Mouse (Mus musculus): ENCODE data around the gene Vmn1r142.
"Not testable (repeated sequence)": the region's sequence is repeated elsewhere in the genome, so short reads cannot be mapped to it uniquely, and the experiment has no call there.

Vmn1r142 gene

GRCm38 (mm10) chr7:22163935-22164334 lies at the start of gene Vmn1r142:
Vmn1r142 (minus strand) TSS chr7:22164035.
- DNase-seq (ENCODE audit: low spot score in 2 of 2): not testable (repeated sequence)

GRCm38 (mm10) chr7:22201164-22201563 lies 37.3 kb upstream of the Vmn1r142 start, which contains the start of gene Gm8653:
Gm8653 (minus strand) TSS chr7:22201264.
- not testable (repeated sequence) for DNase-seq (ENCODE audit: low spot score in 2 of 2)

- DNase-seq (ENCODE audit: low spot score in 2 of 2): not testable (repeated sequence)
Observed at GRCm38 (mm10) chr7:22189077-22189476, 25.2 kb upstream of the Vmn1r142 start, which contains the start of gene Vmn1r143. Vmn1r143 (plus strand) TSS chr7:22189377.

- DNase-seq (ENCODE audit: low spot score in 2 of 2): not testable (repeated sequence)
Observed at GRCm38 (mm10) chr7:22134641-22135040, 29.2 kb downstream of the Vmn1r142 start, which contains the start of gene Gm10666. Gm10666 (minus strand) TSS chr7:22134741.

- DNase-seq (ENCODE audit: low spot score in 2 of 2): not testable (repeated sequence)
Observed at GRCm38 (mm10) chr7:22118145-22118544, 45.7 kb downstream of the Vmn1r142 start, which contains the start of gene Gm16451. Gm16451 (minus strand) TSS chr7:22118245.
